Mouse (Mus musculus): ENCODE measurements around the gene Mpp3.

Gene Mpp3

GRCm38 (mm10) chr11:101974181-101974580, 54.1 kb downstream of the Mpp3 start:
- no peak for DNase-seq

GRCm38 (mm10) chr11:101973496-101973895, 54.8 kb downstream of the Mpp3 start:
- DNase-seq: no peak

- DNase-seq: no peak
These were observed 55.6 kb downstream of the Mpp3 start for GRCm38 (mm10) chr11:101972651-101973050.

DNA sequence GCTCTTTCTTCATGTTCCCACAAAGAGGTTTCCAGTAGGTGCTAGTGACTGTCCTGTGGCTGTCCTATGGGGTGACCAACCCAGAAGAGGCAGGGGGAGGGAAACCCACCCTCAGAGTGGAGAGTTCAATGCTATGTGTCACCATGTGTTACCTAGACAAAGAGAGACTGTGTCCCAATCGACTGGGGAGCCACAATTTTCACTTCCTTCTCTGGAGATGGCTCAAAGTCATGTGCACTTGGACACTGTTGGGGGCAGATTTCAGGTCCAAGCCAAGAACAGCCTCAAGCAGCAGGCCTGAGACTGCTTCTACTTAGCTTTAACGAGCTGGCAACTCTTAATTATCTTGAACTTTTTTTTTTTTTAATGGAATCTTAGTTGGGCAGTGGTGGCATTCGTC, 56.2 kb downstream of the Mpp3 start:
- DNase-seq: no peak

- DNase-seq: peak; percentile 49
These were observed 56.9 kb downstream of the Mpp3 start for GRCm38 (mm10) chr11:101971410-101971809.

- DNase-seq: no peak
These were observed 58.4 kb downstream of the Mpp3 start for GRCm38 (mm10) chr11:101969835-101970234.

GRCm38 (mm10) chr11:101968791-101969190, 59.5 kb downstream of the Mpp3 start:
- DNase-seq: peak; percentile 74

- no peak for DNase-seq
These were observed 60.0 kb downstream of the Mpp3 start for GRCm38 (mm10) chr11:101968311-101968710.

GRCm38 (mm10) chr11:101966965-101967614, 61.2 kb downstream of the Mpp3 start, which contains the start of gene Sost:
Gene Sost, minus strand, starts transcription at chr11:101967015.
- no peak for DNase-seq

GRCm38 (mm10) chr11:101965553-101965952, 62.7 kb downstream of the Mpp3 start:
- no peak for DNase-seq

- DNase-seq: no peak
These were observed 63.6 kb downstream of the Mpp3 start for GRCm38 (mm10) chr11:101964647-101965046.

DNA sequence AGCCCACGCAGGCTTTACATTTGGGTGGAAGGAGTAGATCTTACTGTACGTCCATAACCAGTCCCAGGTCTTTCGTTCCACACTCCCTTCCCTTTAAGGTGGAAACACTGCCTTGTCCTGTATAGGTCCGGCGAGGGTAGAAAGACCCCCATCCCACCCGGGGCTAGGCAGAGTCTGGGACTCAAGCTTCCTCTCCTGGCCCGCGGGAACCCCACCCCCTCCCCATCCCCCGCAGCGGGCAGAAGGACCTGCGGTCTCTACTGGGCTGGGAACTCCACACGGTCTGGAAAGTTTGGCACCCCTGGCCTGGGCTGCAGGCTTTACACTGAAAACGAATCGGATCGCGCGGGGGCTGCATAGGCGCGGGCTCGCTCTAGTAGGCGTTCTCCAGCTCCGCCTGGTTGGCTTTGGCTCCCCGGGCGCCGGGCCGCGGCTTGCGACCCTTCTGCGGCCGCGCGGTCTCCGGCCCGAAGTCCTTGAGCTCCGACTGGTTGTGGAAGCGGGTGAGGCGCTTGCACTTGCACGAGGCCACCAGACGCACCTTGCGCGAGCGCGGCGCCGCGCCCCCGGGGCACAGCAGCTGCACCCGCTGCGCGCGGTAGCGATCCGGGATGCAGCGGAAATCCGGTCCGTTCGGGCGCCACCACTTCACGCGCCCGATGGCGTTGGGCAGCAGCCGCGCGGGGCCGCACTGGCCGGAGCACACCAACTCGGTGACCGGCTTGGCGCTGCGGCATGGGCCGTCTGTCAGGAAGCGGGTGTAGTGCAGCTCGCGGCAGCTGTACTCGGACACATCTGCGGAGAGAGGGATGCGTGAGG, 64.6 kb downstream of the Mpp3 start:
- DNase-seq: peak; percentile 10

- DNase-seq: no peak
These were observed 65.2 kb downstream of the Mpp3 start for GRCm38 (mm10) chr11:101963043-101963442.

DNA sequence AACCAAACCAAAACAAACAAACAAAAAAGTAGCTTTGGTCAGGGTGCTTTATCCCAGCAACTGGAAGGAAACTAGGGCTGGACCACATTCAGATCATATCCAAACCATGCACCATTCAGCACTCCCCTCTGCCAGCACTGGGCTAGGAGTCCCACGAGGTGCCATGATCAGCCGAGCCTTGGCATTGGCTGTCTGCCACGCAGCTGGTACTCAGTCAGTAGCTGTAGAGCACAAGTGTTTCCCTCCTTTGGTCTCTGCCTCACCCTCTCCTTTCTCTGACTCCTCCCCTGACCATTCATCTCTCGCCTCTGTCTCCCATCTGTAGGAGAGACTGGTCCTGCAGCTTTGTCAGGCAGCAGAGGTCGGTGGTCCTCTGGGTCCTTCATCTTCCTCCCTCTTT, 70.8 kb downstream of the Mpp3 start:
- DNase-seq: no peak

GRCm38 (mm10) chr11:101953441-101953840, 74.8 kb downstream of the Mpp3 start:
- DNase-seq: no peak

GRCm38 (mm10) chr11:101952541-101953341, 75.5 kb downstream of the Mpp3 start:
- DNase-seq: peak; percentile 45

DNA sequence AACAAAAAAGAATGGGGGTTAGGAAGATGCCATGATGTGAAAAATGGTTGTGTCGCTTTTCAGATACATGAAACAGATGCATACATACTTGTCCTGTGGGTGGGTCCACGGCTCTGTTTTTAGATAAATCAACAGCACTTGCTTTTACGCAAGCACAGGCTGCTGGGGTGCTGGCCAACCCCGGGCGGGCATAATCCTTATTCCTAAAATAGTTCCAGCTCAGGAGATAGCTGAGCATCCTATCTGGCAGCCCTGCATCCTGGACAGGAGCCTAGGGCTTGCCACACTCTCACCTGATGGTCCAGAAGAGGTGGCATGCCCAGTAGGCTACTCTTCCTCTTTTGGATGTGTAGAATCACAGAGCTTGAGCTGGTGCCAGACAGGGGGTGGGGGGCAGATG, 78.2 kb downstream of the Mpp3 start:
- no peak for DNase-seq
